Mouse (Mus musculus) hindbrain, postnatal 0 days (tissue): Measurements from ENCODE around the gene Nptn. TPM values are rescaled to one million over a fixed set of nuclear protein-coding genes. Genes with fewer than 3 reads are reported as not detected.

Experiments used
- ATAC-seq: fragments of 200-750 bp; cut with Nextera tagmentation; 2 replicates; pipeline ENCODE4 v1.8.0; 2017; ENCODE audit warnings: mild to moderate bottlenecking, moderate TSS enrichment, moderate library complexity
- DNase-seq: peaks from one replicate; pipeline ENCODE4 v3.0.0-alpha.2; 2015; ENCODE audit warnings: low spot score
- H3K27ac ChIP-seq: fragments of 300-500 bp; sonication (generic); 2 replicates; pipeline ENCODE4 v1.5.1; 2014; ENCODE audit warnings: mild to moderate bottlenecking
- H3K27me3 ChIP-seq: fragments of 300-500 bp; sonication (generic); 2 replicates; pipeline ENCODE4 v1.6.1; 2014; ENCODE audit warnings: low read length, mixed read lengths; ENCODE audit not compliant: insufficient read depth
- H3K36me3 ChIP-seq: fragments of 300-500 bp; sonication (generic); 2 replicates; pipeline ENCODE4 v1.6.1; 2014; ENCODE audit warnings: low read length, mixed read lengths; ENCODE audit not compliant: insufficient read depth
- H3K4me1 ChIP-seq: fragments of 300-500 bp; sonication (generic); 2 replicates; pipeline ENCODE4 v1.6.1; 2014; ENCODE audit warnings: antibody characterized with exemption, low read length, mixed read lengths; ENCODE audit not compliant: insufficient read depth
- H3K4me2 ChIP-seq: fragments of 300-500 bp; sonication (generic); 2 replicates; pipeline ENCODE4 v1.6.1; 2014; ENCODE audit warnings: low read depth, mild to moderate bottlenecking, low read length, moderate library complexity, mixed read lengths
- H3K4me3 ChIP-seq: fragments of 300-500 bp; sonication (generic); 2 replicates; pipeline ENCODE4 v1.5.1; 2014; ENCODE audit warnings: low read length
- H3K9ac ChIP-seq: fragments of 300-500 bp; sonication (generic); replicated peaks from 2 replicates; pipeline ENCODE4 v1.6.1; 2014; ENCODE audit warnings: mild to moderate bottlenecking, low read length, moderate library complexity, mixed read lengths
- H3K9me3 ChIP-seq: fragments of 300-500 bp; sonication (generic); 2 replicates; pipeline ENCODE4 v1.6.1; 2016; ENCODE audit warnings: low read length, mixed read lengths
- CTCF ChIP-seq: IDR thresholded peaks from 2 replicates; pipeline ENCODE4 v1.5.1; 2016; ENCODE audit warnings: antibody characterized with exemption, control low read depth, low read depth
- WGBS: fragments of 180-500 bp; shearing (Covaris S2); extraction: QIAGEN DNeasy Blood & Tissue Kit; methylation state at CpG from one replicate; pipeline ENCODE4 v1.1.7; 2014; 5-methylcytosine and 5-hydroxymethylcytosine counted together
- polyA plus RNA-seq: library from polyadenylated mRNA; unstranded; fragments of >200 nt; fragmentation: Nextera tagmentation; extraction: Ambion mirVana; gene quantifications from 2 replicates; pipeline ENCODE4 v1.2.1, GENCODE M21; 2015
- total RNA-seq: library from RNA; depleted of rRNA; stranded (reverse); fragments of >200 nt; gene quantifications from 2 replicates; pipeline ENCODE4 v1.2.3, GENCODE M21; 2014

The Nptn gene
- total and polyA plus RNA-seq, 2 experiments from 2014 or later, result 268 to 598 TPM

DNA sequence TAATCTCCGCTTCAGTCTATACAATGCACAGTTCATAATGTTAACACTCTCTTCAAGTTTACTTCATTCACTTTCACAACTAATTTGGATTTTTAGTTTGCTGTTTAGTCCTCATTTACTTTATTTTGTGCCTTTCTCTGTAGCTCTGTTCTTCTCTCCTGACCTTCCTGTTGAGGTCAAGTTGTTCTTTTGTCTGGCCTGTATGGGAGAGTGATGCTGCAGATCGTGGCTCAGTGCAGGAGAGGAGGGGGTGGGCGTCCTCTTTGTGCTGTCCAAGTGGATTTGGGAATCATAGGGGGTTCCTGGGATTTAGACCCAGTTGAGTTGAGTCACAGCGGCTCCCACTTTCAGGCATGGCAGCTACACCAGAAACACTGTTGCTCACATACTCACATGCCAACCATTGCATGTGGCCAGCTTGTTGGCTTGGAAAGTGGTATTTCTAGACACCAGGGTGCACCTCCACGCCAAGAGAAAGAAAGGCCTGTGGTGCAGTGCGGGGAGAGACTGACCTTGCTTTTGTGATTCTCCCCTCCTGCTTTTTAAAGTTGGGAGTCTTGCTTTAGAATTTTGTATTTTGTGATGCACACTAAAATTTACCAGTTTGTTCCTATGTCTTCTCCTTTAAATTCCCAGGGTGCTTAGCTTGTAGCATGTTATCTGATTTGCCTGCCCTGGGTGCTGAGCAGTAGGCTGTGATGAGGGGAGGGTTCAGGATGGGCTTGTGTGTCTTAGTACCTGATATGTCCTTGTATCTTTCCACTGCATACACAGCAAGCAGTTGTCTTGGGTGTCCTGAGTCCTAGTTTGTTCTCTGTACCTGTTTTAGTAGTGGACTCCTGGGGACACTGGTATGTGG lies 66.6 kb downstream of the Nptn start:
- DNase-seq (no peak), ATAC-seq (no peak)
- Histone ChIP-seq H3K4me2 (no peak overlapping the region), H3K9me3 (no peaks in the 10 kb centered on the region), H3K9ac (no peak overlapping the region), H3K4me3 (no peak overlapping the region), H3K27ac (no peak overlapping the region), H3K4me1 (no peaks in the 10 kb centered on the region), H3K36me3 (0 out of 2 replicates have a peak, but pooled peaks cover 13% of the 10 kb centered on the region), H3K27me3 (no peaks in the 10 kb centered on the region)
- TF ChIP-seq CTCF, result no peak
- WGBS, result 53% methylated on average over 6 of the region's 6 CpGs

GRCm38 (mm10) chr9:58649265-58649626 lies 67.2 kb downstream of the Nptn start:
- Histone ChIP-seq H3K9me3 (no peaks in the 10 kb centered on the region), H3K36me3 (0 out of 2 replicates have a peak, but pooled peaks cover 9% of the 10 kb centered on the region), H3K4me2 (no peak overlapping the region), H3K27me3 (no peaks in the 10 kb centered on the region), H3K9ac (no peak overlapping the region), H3K4me1 (no peaks in the 10 kb centered on the region), H3K4me3 (no peak overlapping the region), H3K27ac (no peak overlapping the region)
- ATAC-seq, result no peak
- TF ChIP-seq CTCF, result 0 out of 2 replicates have a peak, but pooled peaks have one; percentile 8
- 35% methylated on average over 4 of the region's 4 CpGs for WGBS
- DNase-seq, result no peak

GRCm38 (mm10) chr9:58651993-58652392 lies 70.0 kb downstream of the Nptn start:
- H3K27ac ChIP-seq, result no peak overlapping the region
- ATAC-seq, result no peak
- WGBS, result 50% methylated on average over 4 of the region's 4 CpGs
- peak; percentile 92 for DNase-seq
- H3K36me3 ChIP-seq, result peaks cover 2% of the 10 kb centered on the region; the same call in 1 of the 2 replicates
- TF ChIP-seq CTCF, result peak; percentile 63
- H3K27me3 ChIP-seq, result no peaks in the 10 kb centered on the region
- no peak overlapping the region for H3K9ac ChIP-seq
- no peak overlapping the region for H3K4me2 ChIP-seq
- H3K9me3 ChIP-seq, result no peaks in the 10 kb centered on the region
- no peak overlapping the region for H3K4me3 ChIP-seq
- H3K4me1 ChIP-seq, result no peaks in the 10 kb centered on the region

- ATAC-seq, result no peak
- TF ChIP-seq CTCF, result no peak
- no peak overlapping the region for H3K4me3 ChIP-seq
Measured at GRCm38 (mm10) chr9:58654494-58654893, 72.5 kb downstream of the Nptn start.

DNA sequence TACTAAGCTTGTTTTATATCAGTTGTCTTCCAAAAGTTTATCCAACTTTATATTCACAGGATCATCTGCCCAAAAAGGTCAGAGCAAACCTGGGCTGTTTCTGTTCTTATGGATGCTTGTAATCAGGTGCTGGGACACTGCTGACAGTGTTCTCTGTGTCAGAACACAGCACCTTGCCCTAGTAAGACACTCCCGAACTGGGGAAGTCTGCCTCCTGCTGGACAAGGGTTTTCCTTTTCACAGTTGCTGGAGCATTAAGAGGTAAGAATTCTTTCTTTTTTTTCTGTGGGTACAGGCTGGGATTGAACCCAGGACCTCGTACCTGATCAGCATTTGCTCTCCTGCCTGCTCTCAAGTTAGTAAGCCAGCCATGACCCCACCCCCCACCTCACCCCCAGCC lies 74.4 kb downstream of the Nptn start:
- ATAC-seq (no peak), DNase-seq (peak; percentile 45)
- H3K4me1 ChIP-seq, result no peaks in the 10 kb centered on the region
- peaks cover 4% of the 10 kb centered on the region; the same call in 1 of the 2 replicates for H3K36me3 ChIP-seq
- TF ChIP-seq CTCF, result peak; percentile 49
- no peaks in the 10 kb centered on the region for H3K9me3 ChIP-seq
- no peak overlapping the region for H3K9ac ChIP-seq
- 71% methylated on average over 2 of the region's 2 CpGs for WGBS
- H3K27ac ChIP-seq, result no peak overlapping the region
- H3K27me3 ChIP-seq, result no peaks in the 10 kb centered on the region
- no peak overlapping the region for H3K4me2 ChIP-seq
- H3K4me3 ChIP-seq, result no peak overlapping the region

More at GRCm38 (mm10) chr9:58654494-58654893, 72.5 kb downstream of the Nptn start:
- 75% methylated on average over 4 of the region's 4 CpGs for WGBS
- DNase-seq, result no peak
- H3K4me2 ChIP-seq, result no peak overlapping the region
- H3K27ac ChIP-seq, result no peak overlapping the region
- H3K27me3 ChIP-seq, result no peaks in the 10 kb centered on the region
- H3K9me3 ChIP-seq, result no peaks in the 10 kb centered on the region
- no peak overlapping the region for H3K9ac ChIP-seq
- peaks cover 4% of the 10 kb centered on the region; the same call in 1 of the 2 replicates for H3K36me3 ChIP-seq
- H3K4me1 ChIP-seq, result no peaks in the 10 kb centered on the region

- no peak for TF ChIP-seq CTCF
- ATAC-seq, result no peak
- Histone ChIP-seq H3K27ac (no peak overlapping the region), H3K9me3 (no peaks in the 10 kb centered on the region), H3K36me3 (peaks cover 4% of the 10 kb centered on the region; the same call in 1 of the 2 replicates), H3K4me1 (no peaks in the 10 kb centered on the region), H3K9ac (no peak overlapping the region), H3K27me3 (no peaks in the 10 kb centered on the region), H3K4me3 (no peak overlapping the region), H3K4me2 (no peak overlapping the region)
- WGBS, result 96% methylated on average over 2 of the region's 2 CpGs
- no peak for DNase-seq
Measured at GRCm38 (mm10) chr9:58656824-58657223, 74.8 kb downstream of the Nptn start.
